ENCODE assay signal across 9 mouse cellular contexts in genomic region chr12:25303500-25304050, GRCm38 (mm10).
DNase-seq lines count a peak whose midpoint lies in the region; ATAC-seq and TF ChIP-seq lines count a peak whose summit lies in the region.
"Had no signal": no experiment of that assay in that cellular context is flagged by ENCODE, and none has a peak within 500 bp of the region (broad histone marks: within the 10 kb centered on the region; RNA-seq: fewer than 3 reads in every experiment).

No protein-coding gene starts in this region.

- H3K27me3 ChIP-seq in kidney, embryonic 16.5 days (ENCODE audit: insufficient read depth, low read length), result no peaks in the 10 kb centered on the region
- H3K27me3 ChIP-seq in hindbrain, embryonic 16.5 days (replicated peaks; ENCODE audit: control insufficient read depth, insufficient read depth, low read length), result no peaks in the 10 kb centered on the region

- no peak for TF ChIP-seq CTCF in lung, adult 2 months (IDR thresholded peaks at IDR 0.05; ENCODE audit: insufficient read depth, low read length)

- no peak for DNase-seq in kidney, adult 9 months
- peak; percentile 34 for DNase-seq in Muller cell, postnatal 12 days (ENCODE audit: inconsistent ontology term)
- DNase-seq in lung, adult 2 months, result peak; percentile 21
- DNase-seq in thymus, postnatal 25 days, result no peak
- DNase-seq in right cerebral cortex, postnatal 4 days, result no peak
- DNase-seq: spleen, adult 18-20 months had no signal

- H3K4me2 ChIP-seq in kidney, embryonic 16.5 days (replicated peaks; ENCODE audit: low read depth, low read length), result no peak overlapping the region
- no peak overlapping the region for H3K4me2 ChIP-seq in hindbrain, embryonic 16.5 days (ENCODE audit: low read length)

- no peak overlapping the region for H3K27ac ChIP-seq in kidney, embryonic 16.5 days (ENCODE audit: low read length)
- H3K27ac ChIP-seq in hindbrain, embryonic 16.5 days (ENCODE audit: low read depth, low read length), result no peak overlapping the region

- H3K4me1 ChIP-seq in kidney, embryonic 16.5 days (ENCODE audit: insufficient read depth, low read length), result peaks cover 41% of the 10 kb centered on the region
- peaks cover 4% of the 10 kb centered on the region; the same call in 1 of the 2 replicates for H3K4me1 ChIP-seq in lung, adult 2 months (ENCODE audit: control insufficient read depth, insufficient read depth, low read length)
- H3K4me1 ChIP-seq in hindbrain, embryonic 16.5 days (ENCODE audit: control insufficient read depth, insufficient read depth, low read depth, low read length), result peaks cover 9% of the 10 kb centered on the region; the same call in 1 of the 2 replicates

- H3K36me3 ChIP-seq in kidney, embryonic 16.5 days (ENCODE audit: insufficient read depth, low read length), result no peaks in the 10 kb centered on the region
- no peaks in the 10 kb centered on the region for H3K36me3 ChIP-seq in hindbrain, embryonic 16.5 days (ENCODE audit: control insufficient read depth, insufficient read depth, low read length)

- TF ChIP-seq POLR2A in lung, adult 2 months (IDR thresholded peaks at IDR 0.05; ENCODE audit: borderline replicate concordance, extremely low read depth, low read depth, low read length), result no peak

- WGBS in kidney, embryonic 16.5 days, result 24% methylated on average over 7 of the region's 7 CpGs
- WGBS in lung, adult 2 months, result 18% methylated on average over 7 of the region's 7 CpGs
- WGBS in hindbrain, embryonic 16.5 days, result 39% methylated on average over 7 of the region's 7 CpGs

- no peak overlapping the region for H3K4me3 ChIP-seq in kidney, embryonic 16.5 days (ENCODE audit: low read length)
- H3K4me3 ChIP-seq in lung, adult 2 months (replicated peaks; ENCODE audit: extremely low read depth, low read depth, low read length), result no peak overlapping the region
- H3K4me3 ChIP-seq in hindbrain, embryonic 16.5 days (ENCODE audit: low read length), result no peak overlapping the region

- H3K9ac ChIP-seq in kidney, embryonic 16.5 days (replicated peaks; ENCODE audit: low read length), result no peak overlapping the region
- no peak overlapping the region for H3K9ac ChIP-seq in hindbrain, embryonic 16.5 days (ENCODE audit: low read depth, low read length)

- H3K9me3 ChIP-seq in kidney, embryonic 16.5 days (ENCODE audit: low read length), result no peaks in the 10 kb centered on the region
- no peaks in the 10 kb centered on the region for H3K9me3 ChIP-seq in hindbrain, embryonic 16.5 days (ENCODE audit: control insufficient read depth, low read length)

- 0 out of 2 replicates have a peak, but pooled peaks have one; percentile 13 for ATAC-seq in kidney, embryonic 16.5 days (ENCODE audit: low FRiP score, low TSS enrichment)
- peak; percentile 59 for ATAC-seq in megakaryocyte progenitor cell, adult 5-6 weeks (replicated peaks; ENCODE audit: poor library complexity)
- ATAC-seq in hindbrain, embryonic 16.5 days, result no peak

Comparison
In these comparisons a context has a peak if more than half of its experiments do, and no peak if none do; other contexts are left out.
1. DNase-seq: peak in Muller cell, postnatal 12 days (single experiment) and lung, adult 2 months (single experiment); none in kidney, adult 9 months (single experiment), thymus, postnatal 25 days (single experiment) and right cerebral cortex, postnatal 4 days (single experiment).